Mouse (Mus musculus) heart, adult 11 months (tissue): ENCODE data around the gene Spdl1.
"Not testable (repeated sequence)": the region's sequence is repeated elsewhere in the genome, so short reads cannot be mapped to it uniquely, and the experiment has no call there.

ENCODE experiments used
- DNase-seq: peaks from one replicate; pipeline ENCODE4 v3.0.0; 2022

Gene Spdl1

DNA sequence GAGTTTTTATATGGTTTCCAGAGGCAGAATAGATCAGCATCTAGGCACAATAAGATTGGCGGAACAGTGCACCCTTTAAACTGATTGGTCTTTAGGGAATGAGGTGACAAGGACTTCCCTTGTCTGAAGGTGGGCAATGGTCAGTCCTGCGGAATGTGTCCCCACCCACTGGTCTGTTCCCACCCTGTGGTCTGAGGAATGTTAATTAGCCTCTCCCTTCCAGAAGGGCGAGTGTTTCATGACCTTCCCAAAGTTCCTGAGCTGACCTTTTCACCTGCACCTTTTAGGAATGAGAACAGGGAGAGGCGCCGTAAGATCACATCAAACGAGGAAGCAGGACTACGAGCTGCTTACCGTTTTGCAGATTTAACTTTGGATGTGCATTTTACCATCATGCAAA is 35.4 kb downstream of the Spdl1 start:
- not testable (repeated sequence) for DNase-seq

DNA sequence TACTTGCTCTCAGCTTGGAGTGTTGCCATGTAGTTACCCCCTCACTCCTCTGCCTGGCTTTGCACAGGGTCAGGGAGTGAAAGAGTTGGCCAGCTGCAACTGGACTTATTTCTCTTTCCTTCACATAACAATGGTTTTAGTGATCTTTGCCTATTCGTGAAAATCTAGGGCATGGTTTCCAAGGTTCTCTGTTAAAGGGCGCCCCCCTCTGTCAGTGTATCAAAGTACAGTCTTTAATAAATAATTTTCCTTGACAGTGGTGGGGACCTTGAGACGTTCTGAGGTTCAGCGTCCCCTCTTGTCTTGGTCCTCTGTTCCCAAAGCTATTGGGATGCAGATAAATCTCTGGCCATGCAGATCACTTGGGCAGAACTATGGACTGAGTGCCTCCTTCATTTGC is 37.3 kb downstream of the Spdl1 start:
- DNase-seq: peak; percentile 61

DNA sequence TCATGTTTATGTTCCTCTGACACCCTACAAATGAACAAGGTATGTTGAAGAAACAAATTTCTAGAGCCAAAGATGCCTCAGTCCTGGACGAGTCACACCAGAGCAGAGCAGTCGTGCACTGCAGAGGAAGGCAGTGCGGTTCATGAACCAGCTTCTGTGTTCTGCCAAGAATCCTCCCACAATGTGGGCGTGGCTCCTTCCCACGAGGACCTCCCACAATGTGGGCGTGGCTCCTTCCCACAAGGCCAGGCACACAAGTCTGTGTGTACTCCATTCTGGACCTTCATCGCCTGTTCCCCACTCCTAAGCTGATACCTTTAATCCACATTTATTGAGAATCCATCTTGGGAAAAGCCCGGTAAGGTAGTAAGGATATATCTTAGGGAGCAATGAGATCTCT is 41.6 kb downstream of the Spdl1 start:
- peak; percentile 63 for DNase-seq

DNA sequence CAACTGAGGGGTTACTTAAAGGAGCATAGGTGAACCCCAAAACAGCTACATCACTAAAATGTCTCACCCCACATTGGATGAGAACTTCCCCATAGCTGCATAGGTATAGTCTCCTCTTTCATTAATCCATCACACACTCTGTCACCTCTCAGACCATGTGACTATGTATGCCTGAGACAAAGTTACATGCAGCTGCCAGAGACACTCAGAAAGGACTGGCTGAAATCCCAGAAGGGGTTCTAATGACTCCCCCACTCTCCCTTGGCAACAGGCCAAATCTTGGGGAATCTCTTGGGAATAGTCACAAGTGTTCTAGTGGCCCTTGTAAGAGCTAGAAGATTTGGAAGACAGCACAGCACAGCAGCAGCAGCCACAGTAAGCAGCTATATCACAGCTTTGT is 48.6 kb downstream of the Spdl1 start:
- no peak for DNase-seq

DNA sequence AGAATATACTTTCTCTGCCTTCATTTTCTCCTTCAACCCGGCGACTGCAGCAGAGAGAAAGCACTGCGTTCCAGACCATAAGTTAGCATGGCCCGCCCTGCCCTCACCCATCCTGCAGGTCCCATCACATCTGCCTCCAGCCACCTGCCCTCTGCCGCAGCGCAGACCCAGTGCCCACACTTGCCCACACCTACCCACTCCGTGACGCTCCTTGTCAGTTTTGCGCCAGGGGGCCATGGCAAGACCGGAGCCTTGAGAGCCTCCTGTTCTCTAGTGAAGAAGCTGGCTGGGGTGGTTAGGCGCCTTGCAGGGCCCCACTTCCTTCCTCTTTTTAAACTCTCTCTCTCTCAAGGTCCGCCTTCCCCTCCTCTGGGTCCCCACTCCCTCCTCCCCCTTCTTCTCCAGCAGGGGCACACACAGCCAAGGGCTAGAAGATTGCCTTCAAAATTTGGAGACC is 49.8 kb downstream of the Spdl1 start, which contains the start of gene Dock2:
TSS of gene Dock2 (minus strand) at position 306 of the 457 bp plus-strand sequence.
- peak; percentile 95 for DNase-seq

DNA sequence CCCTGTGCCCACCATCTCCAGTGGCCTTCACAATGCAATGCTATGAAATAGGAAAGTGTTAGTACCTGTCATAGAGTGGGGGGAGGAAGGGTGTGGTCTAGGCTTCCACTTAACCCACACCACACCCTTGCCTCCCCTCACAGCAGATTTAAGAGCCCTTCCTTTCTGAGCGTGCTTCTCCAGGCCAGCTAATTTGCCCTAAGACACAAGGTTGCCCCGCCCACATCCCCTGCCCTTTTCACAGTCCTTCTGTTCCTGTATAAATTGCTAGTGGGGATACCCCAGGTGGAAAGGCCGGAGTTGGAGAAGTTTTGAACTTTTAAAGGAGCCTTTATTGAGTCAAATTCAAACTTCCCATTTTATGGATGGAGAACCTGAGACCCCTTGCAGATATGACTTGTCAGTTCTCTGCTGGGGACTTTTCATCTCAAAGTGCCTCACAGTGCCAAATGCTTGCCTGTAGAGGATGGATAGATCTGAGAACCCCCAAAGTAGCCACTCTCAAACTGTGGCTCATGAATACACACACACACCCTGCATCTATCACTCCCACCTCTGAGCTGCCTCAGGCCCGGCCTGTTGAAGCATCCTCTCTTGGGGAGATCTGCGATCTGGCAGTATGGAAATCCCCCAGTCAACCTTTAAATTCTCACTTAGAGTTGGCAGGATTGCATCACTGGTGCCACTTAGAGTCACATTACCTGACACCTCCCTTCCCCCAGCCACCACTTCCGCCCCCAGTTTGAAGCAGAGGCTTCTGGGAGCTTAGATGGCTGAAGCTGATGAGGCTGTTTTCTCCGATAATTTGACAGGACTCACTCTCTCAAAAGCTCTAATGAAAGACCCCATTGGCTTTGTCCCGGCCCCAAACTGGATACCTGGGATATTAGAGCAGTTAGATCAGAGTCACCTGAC is 50.7 kb downstream of the Spdl1 start:
- DNase-seq: peak; percentile 94

DNA sequence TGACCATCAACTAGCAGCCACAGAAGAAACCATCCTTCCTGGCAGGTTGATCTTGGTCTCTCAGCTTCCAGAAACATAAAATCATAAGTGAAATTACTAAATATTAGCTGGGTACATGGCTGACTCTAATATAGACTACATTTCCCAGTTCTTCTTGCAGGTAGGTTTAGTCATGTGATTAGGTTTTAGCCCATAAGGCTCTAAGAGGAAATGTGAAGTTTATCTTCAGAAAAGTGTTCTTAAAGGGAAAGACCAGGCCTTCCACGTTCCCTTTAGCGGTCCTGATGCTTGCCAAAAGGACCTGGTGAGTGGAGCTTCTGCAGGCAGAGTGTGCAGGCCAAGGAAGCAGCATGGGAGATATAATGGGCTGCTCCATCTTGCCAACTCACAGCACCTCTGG is 52.7 kb downstream of the Spdl1 start:
- DNase-seq: peak; percentile 27

DNA sequence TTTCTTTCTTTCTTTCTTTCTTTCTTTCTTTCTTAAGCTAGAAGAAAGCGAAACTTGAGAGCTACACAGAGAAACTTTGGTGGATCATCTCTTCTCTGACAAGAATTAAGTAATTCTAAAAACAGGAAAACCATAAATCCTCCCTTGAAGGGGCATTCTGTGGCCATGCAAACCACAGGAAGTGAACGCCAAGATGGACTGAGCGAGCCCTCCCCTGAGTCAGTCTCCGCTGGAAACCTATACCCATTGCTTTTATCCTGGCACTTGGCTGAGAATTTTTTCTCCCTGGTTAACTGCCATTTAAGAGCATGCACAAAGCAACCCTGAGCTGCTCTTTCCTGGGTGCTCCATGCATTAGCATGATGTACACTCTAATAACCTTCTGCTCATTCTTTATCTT is 53.5 kb downstream of the Spdl1 start:
- DNase-seq: peak; percentile 81

DNA sequence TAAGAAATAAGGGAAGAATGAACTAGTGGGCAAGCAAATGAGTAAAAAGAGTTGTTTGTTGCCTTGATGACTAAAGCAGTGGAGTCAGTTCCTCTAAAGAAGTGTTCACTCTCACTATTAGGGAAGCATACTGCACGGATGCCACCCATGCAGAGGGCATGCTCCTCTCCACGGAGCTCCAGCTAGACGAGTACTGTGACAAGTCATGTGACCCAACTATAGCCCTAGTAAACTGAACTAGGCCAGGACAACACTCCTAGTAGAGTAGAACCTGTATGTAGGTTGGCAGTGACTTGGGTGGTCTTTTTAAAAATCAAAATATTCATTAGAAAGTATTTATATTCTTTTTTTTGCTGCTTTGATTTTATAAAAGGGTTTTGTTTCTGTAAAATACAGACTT is 55.1 kb downstream of the Spdl1 start:
- DNase-seq: peak; percentile 88

DNA sequence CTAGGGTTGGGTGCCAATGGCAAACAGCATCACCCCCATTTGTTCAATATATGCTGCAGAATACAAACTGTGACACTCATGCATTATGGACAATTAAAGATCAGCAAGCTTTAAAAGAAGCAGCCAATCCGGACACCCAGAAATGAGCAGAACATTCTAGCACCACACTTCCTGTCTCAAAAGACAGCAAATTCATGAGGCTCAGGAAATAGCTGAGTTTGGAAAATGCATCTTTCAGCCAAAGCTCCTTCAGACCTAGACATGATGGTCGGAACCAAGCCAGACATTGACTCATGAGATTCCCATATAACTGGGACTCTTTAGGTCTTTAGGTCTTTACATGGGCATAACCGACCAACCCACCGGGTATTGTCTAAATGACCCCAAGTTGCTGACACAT is 55.9 kb downstream of the Spdl1 start:
- peak; percentile 52 for DNase-seq

DNA sequence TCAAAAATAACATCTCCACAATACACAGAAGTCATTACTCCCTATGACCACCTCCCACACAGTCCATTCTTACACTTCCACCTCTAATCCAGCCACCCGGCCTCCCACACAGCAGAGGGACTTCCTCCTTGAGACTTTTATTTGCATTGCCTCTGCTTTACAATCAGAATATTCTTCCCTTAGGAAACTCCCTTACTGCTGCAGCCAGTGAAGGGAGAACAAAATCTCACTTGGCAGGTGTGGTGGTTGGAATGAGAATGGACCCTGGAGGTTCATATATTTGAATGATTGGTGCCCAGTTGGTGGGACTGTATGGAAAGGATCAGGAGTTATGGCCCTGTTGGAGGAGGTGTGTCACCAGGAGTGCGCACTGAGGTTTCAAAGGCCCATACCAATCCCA is 57.4 kb downstream of the Spdl1 start:
- DNase-seq: peak; percentile 82

DNA sequence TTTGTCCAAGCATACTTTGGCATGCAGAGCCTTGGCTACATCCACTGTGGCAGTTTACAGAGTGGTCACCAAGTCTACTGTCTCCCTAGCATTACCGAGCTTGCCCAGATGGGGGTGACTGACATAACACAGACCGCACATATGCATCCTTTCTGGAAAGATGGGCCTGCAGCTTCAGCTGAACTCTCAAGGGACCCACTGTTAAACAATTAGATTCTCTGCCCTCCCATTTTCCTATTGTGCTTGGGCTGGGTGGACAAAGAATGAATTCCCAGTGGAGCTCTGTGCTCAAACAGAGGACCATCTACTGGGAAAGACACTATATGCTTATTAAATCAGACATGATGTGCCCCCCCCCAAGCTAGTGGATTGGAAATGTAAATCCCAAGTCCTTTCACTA is 58.8 kb downstream of the Spdl1 start:
- peak; percentile 56 for DNase-seq

DNA sequence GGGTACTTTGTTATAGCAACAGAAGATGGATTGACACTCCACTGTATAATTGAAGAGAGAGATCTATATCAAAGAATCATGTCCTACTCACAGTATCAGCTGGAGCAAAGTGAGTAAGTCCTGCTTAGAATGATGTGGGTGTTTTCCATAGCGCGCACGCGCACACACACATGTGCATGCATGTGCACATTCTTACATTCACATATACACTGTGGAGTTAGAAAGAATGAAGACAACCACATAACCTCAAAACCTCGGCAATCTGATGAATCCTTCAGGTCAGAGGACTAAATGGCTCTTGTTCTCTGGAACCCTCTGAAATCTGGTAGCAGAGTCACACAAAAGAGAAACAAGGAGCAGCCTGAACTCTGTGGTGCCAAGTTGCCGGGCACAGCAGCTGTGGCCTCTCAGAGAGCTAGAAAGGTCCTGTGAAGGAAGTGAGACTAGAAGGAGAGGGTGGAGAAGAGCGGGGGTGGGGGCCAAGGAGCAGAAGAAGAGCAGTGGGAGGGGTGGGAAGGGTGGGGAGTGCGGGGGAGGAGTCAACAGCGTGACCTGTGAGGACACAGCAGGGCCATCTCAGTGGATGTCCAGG is 60.0 kb downstream of the Spdl1 start:
- peak; percentile 93 for DNase-seq

DNA sequence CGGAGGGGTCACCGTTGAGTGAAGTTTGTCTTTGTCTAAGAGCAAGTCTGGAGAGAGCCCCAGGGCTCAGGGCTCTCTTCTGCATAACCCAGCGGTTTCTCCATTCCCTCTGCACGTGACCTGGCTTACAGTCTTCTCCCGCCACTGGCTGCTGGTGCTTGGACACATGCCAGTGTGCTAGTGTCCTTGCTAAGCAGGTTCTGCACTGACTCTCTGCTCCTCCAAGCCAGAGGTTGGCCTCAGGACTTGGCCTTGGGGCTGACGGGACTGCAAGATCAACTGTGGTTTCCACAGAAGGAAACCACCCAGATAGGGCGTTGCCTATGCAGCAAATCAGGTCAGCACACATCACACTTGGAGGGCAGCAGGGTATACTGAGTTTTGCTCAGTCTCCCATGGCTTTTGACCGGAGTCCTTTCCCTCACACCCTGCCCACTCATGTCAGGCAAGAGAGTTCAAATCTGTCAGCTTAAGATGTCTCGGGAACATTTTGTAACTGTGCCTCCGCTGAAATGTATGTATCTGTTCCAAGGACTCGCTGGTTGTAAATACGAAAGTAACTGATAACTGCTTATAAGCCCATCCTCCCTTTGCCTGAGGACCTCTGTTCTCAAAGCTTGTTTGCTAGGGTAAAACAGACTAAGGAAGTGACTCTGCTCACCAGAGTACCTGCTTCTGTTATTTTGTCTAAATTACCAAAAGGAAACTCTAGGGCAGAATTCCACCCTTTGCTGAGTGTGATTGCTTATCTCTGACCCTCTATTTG is 62.0 kb downstream of the Spdl1 start:
- DNase-seq: peak; percentile 97

DNA sequence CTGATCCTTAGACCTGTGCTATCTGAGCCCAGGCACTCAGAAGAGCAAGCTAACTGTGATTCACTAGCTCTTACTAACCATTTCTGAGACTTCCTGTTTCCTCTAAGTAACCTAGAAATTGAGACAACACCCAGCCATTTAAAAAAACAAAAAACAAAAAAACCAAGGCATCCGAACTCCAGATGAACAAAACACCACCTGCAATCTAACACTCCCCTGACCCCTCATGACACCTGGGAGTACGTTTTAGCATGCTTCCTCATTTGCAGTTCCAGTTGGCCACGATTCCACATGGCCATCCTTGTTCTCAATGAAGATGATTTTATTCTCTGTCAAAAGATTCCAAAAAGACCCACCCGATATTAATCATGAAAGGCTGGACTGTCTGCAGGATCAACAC is 62.8 kb downstream of the Spdl1 start:
- DNase-seq: no peak

DNA sequence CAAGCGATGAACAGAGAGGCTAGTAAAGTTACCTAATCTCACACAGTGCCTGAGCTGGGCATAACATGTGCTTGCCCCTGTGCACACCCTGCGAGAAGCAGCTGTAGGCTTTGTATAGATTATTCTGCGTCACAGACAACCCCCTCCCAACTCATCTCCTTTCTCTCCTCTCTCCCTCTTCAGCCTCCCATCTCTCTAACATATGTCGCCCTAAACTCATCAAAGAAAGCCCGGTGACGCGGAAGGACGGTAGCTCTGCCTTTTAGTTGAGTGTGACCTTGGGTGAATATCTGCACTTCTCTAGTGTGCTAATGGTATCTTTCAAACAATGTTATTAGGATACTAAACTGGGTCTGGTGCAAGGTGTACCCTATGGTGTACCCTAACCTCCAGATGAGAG is 63.5 kb downstream of the Spdl1 start:
- DNase-seq: no peak

DNA sequence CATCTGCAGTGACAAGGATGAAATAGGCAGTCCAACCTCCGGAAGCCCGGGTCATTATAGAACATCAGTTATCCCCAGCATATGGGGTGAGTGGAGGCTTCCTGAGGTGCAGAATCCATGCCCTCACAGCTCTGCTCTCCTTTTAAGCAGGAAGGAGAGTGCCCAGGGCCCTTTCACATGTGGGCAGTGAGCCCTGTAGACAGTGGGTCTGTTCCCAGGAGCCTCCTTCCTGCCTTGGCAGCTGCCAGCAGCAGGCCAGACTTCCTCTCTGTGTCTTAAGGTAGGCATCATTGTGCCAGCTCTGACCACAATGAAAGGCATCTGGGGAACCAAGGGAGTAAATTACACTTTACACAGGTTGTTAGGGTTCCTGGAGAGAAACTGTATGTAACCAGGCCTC is 64.0 kb downstream of the Spdl1 start:
- no peak for DNase-seq

DNA sequence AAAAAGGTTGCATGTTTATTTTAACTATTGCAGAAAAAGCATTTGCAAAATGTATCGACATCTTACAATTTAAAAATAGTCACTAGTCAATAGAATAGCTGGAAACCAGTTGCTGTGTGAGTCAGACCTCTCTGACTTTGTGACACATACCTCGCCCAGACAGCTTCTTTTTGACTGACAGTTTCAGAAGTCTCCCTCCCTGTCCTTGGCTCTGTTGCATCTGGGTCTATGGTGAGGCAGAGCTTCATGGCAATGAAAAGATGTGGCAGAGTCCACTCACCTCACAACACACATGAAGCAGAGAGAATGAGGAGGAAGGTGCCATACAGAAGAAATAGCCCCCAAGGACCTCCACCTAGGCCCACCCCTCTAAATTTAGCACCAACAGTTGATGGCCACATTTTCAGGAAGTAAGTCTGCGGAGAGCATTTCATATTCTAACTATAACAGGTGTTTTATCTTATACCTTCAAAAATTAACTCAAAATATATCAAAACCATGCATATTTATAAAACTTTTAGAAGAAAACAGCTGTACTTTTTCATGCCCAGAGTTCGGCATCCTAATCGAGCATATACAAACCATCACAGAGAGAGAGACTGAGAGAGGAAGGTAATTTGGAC is 69.6 kb downstream of the Spdl1 start:
- no peak for DNase-seq

DNA sequence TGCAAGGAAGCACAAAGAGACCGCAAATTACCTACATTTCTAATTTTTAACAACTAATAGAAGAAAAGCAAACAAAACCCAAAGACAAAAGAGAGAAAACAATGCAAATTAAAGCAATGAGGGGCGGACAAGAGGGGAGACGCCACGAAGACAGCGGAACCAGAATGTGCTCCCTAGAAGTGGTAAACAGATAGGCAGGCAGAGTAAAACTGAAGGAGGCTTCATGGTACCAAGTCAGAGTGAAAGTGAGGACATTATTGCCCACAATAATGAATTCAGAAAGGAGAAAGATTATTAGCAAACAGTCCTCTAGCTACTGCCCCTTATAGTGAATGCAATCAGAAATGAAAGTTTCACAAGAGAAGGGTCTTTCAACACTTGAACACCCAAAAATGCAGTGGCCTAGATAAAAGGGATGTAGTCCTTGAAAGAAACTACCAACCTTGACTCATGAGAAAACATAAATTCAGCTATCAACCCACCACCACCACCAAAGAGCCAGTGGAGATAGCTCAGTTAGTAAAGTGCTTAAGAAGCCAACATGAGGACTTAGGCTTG is 70.8 kb downstream of the Spdl1 start:
- DNase-seq: peak; percentile 8

DNA sequence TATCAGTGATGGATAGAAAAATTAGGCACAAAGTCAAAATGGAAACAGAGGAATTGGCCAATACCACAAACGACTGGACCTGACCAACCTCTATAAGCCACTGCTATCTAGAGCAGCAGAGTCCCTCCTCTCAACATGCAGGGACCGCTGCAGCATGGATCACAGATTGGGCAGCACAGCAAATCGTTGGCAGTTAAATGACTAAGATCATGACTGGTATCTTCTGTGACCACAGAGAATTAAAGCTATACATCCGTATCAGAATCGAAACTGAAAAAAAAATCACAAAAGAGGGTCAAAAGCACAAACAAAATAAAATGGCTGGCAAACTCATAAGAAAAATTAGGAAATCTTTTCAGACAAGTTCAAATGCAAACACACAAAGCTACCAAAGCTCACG is 71.3 kb downstream of the Spdl1 start:
- DNase-seq: peak; percentile 41

DNA sequence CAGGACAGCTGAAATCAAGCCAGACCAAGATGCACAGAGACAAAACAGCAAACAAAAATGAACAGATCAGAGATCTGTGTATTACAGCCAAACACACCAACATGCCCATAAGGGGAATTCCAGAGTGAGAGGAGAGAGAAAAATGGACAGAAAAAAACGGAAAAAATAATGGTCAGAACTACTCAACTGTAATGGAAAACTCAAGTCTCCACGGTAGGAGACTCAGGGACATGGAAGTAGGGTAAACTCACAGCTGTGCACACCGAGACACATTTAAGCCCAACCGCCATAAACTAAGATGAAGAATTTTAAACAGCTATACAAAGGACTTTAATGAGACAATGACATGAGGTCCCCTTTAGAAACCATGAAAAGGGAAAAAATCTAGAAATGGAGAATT is 73.9 kb downstream of the Spdl1 start:
- peak; percentile 33 for DNase-seq
